8 mouse cellular contexts compared by ENCODE assay signal in genomic region chr15:84412409-84412808, GRCm38 (mm10). TPM values are rescaled to one million over a fixed set of nuclear protein-coding genes. Genes with fewer than 3 reads are reported as not detected.
DNase-seq lines count a peak whose midpoint lies in the region; ATAC-seq and TF ChIP-seq lines count a peak whose summit lies in the region.

No protein-coding gene starts in this region.

- no peak for TF ChIP-seq CTCF in hindbrain, postnatal 0 days (IDR thresholded peaks at IDR 0.05; ENCODE audit: low read depth)
- no peak for TF ChIP-seq CTCF in Patski (IDR thresholded peaks at IDR 0.05)

- in situ Hi-C loops in Patski (cut with MboI; ENCODE audit: low pct_unique_long_range_greater_than_20kb), result no loop called here

- no peak for ATAC-seq in hindbrain, postnatal 0 days
- ATAC-seq in hindbrain, embryonic 12.5 days (ENCODE audit: low FRiP score), result no peak; the same call in 1 of the 2 replicates
- peak; percentile 85 for ATAC-seq in Patski
- ATAC-seq in embryonic facial prominence, embryonic 15.5 days (ENCODE audit: insufficient number of reproducible peaks, low FRiP score, low TSS enrichment, low read depth), result peak; percentile 53; the same call in 1 of the 2 replicates
- ATAC-seq in intestine, embryonic 15.5 days, result peak; percentile 62; the same call in 1 of the 2 replicates
- ATAC-seq in liver, embryonic 12.5 days, result peak; percentile 72
- no peak for ATAC-seq in forebrain, embryonic 12.5 days (ENCODE audit: low FRiP score)

- H3K4me1 ChIP-seq in hindbrain, postnatal 0 days (ENCODE audit: insufficient read depth, low read length), result peaks cover 22% of the 10 kb centered on the region
- H3K4me1 ChIP-seq in hindbrain, embryonic 12.5 days, result peaks cover 47% of the 10 kb centered on the region
- peaks cover 54% of the 10 kb centered on the region for H3K4me1 ChIP-seq in embryonic facial prominence, embryonic 15.5 days
- 0 out of 2 replicates have a peak, but pooled peaks cover 4% of the 10 kb centered on the region for H3K4me1 ChIP-seq in intestine, embryonic 15.5 days (replicated peaks)
- H3K4me1 ChIP-seq in liver, embryonic 12.5 days, result peaks cover 13% of the 10 kb centered on the region
- peaks cover 53% of the 10 kb centered on the region for H3K4me1 ChIP-seq in forebrain, embryonic 12.5 days

- no peaks in the 10 kb centered on the region for H3K9me3 ChIP-seq in hindbrain, postnatal 0 days (ENCODE audit: low read length)
- H3K9me3 ChIP-seq in hindbrain, embryonic 12.5 days (replicated peaks), result no peaks in the 10 kb centered on the region
- no peaks in the 10 kb centered on the region for H3K9me3 ChIP-seq in embryonic facial prominence, embryonic 15.5 days (replicated peaks)
- H3K9me3 ChIP-seq in intestine, embryonic 15.5 days, result no peaks in the 10 kb centered on the region
- no peaks in the 10 kb centered on the region for H3K9me3 ChIP-seq in liver, embryonic 12.5 days (replicated peaks)
- no peaks in the 10 kb centered on the region for H3K9me3 ChIP-seq in forebrain, embryonic 12.5 days

- POLR2A ChIA-PET in Patski (lab: Charles Lee), result interaction anchor here (0.6 kb wide), 1 partner anchor 111 kb away, joined by 5 read pairs; no protein-coding TSS in a partner anchor

- WGBS in hindbrain, postnatal 0 days, result 17% methylated on average over 6 of the region's 6 CpGs
- 15% methylated on average over 6 of the region's 6 CpGs for WGBS in hindbrain, embryonic 12.5 days
- WGBS in embryonic facial prominence, embryonic 15.5 days, result 17% methylated on average over 6 of the region's 6 CpGs
- 19% methylated on average over 6 of the region's 6 CpGs for WGBS in intestine, embryonic 15.5 days
- 20% methylated on average over 6 of the region's 6 CpGs for WGBS in liver, embryonic 12.5 days (ENCODE audit: insufficient replicate concordance)
- 18% methylated on average over 6 of the region's 6 CpGs for WGBS in forebrain, embryonic 12.5 days

- no peak overlapping the region for H3K27ac ChIP-seq in hindbrain, postnatal 0 days
- H3K27ac ChIP-seq in hindbrain, embryonic 12.5 days, result no peak overlapping the region
- H3K27ac ChIP-seq in embryonic facial prominence, embryonic 15.5 days (replicated peaks), result no peak overlapping the region
- no peak overlapping the region for H3K27ac ChIP-seq in intestine, embryonic 15.5 days
- no peak overlapping the region for H3K27ac ChIP-seq in liver, embryonic 12.5 days
- H3K27ac ChIP-seq in forebrain, embryonic 12.5 days, result no peak overlapping the region

- CTCF ChIA-PET in Patski (lab: Charles Lee), result no interaction called here

- no peaks in the 10 kb centered on the region for H3K36me3 ChIP-seq in hindbrain, postnatal 0 days (ENCODE audit: insufficient read depth, low read length)
- H3K36me3 ChIP-seq in hindbrain, embryonic 12.5 days, result no peaks in the 10 kb centered on the region
- H3K36me3 ChIP-seq in embryonic facial prominence, embryonic 15.5 days, result no peaks in the 10 kb centered on the region
- H3K36me3 ChIP-seq in intestine, embryonic 15.5 days, result no peaks in the 10 kb centered on the region
- no peaks in the 10 kb centered on the region for H3K36me3 ChIP-seq in liver, embryonic 12.5 days
- no peaks in the 10 kb centered on the region for H3K36me3 ChIP-seq in forebrain, embryonic 12.5 days (replicated peaks)

- no peaks in the 10 kb centered on the region for H3K27me3 ChIP-seq in hindbrain, postnatal 0 days (ENCODE audit: insufficient read depth, low read length)
- peaks cover 26% of the 10 kb centered on the region for H3K27me3 ChIP-seq in hindbrain, embryonic 12.5 days
- no peaks in the 10 kb centered on the region for H3K27me3 ChIP-seq in Patski
- H3K27me3 ChIP-seq in embryonic facial prominence, embryonic 15.5 days, result no peaks in the 10 kb centered on the region; the same call in 1 of the 2 replicates
- no peaks in the 10 kb centered on the region for H3K27me3 ChIP-seq in intestine, embryonic 15.5 days (replicated peaks)
- peaks cover 11% of the 10 kb centered on the region for H3K27me3 ChIP-seq in liver, embryonic 12.5 days (replicated peaks)
- peaks cover 22% of the 10 kb centered on the region for H3K27me3 ChIP-seq in forebrain, embryonic 12.5 days

- DNase-seq in hindbrain, postnatal 0 days (ENCODE audit: low spot score), result peak; percentile 45
- DNase-seq in Patski (ENCODE audit: low read depth, low spot score), result peak; percentile 76
- peak; percentile 45 for DNase-seq in retina, embryonic 14.5 days (ENCODE audit: low spot score)

- no peak overlapping the region for H3K4me3 ChIP-seq in hindbrain, postnatal 0 days (ENCODE audit: low read length)
- no peak overlapping the region for H3K4me3 ChIP-seq in hindbrain, embryonic 12.5 days
- H3K4me3 ChIP-seq in embryonic facial prominence, embryonic 15.5 days (replicated peaks), result no peak overlapping the region
- no peak overlapping the region for H3K4me3 ChIP-seq in intestine, embryonic 15.5 days (replicated peaks)
- no peak overlapping the region for H3K4me3 ChIP-seq in liver, embryonic 12.5 days
- no peak overlapping the region for H3K4me3 ChIP-seq in forebrain, embryonic 12.5 days (replicated peaks)

- no peak overlapping the region for H3K9ac ChIP-seq in hindbrain, postnatal 0 days (replicated peaks; ENCODE audit: low read length)
- no peak overlapping the region for H3K9ac ChIP-seq in hindbrain, embryonic 12.5 days
- no peak overlapping the region for H3K9ac ChIP-seq in embryonic facial prominence, embryonic 15.5 days
- H3K9ac ChIP-seq in intestine, embryonic 15.5 days, result no peak overlapping the region
- no peak overlapping the region for H3K9ac ChIP-seq in liver, embryonic 12.5 days
- no peak overlapping the region for H3K9ac ChIP-seq in forebrain, embryonic 12.5 days

- H3K4me2 ChIP-seq in hindbrain, postnatal 0 days (ENCODE audit: low read depth, low read length), result no peak overlapping the region
- no peak overlapping the region for H3K4me2 ChIP-seq in hindbrain, embryonic 12.5 days (replicated peaks)
- no peak overlapping the region for H3K4me2 ChIP-seq in embryonic facial prominence, embryonic 15.5 days (replicated peaks)
- H3K4me2 ChIP-seq in intestine, embryonic 15.5 days (replicated peaks), result no peak overlapping the region
- peak overlapping the region; percentile 26; the same call in 1 of the 2 replicates for H3K4me2 ChIP-seq in liver, embryonic 12.5 days
- no peak overlapping the region for H3K4me2 ChIP-seq in forebrain, embryonic 12.5 days

RNA-seq across cellular contexts. Expression of gene Shisal1, which starts 34.5 kb away (rescaled TPM):
- total RNA-seq in hindbrain, postnatal 0 days (2014; rRNA removed), result 46.5 and 51.1 TPM in 2 replicates
- polyA plus RNA-seq in hindbrain, postnatal 0 days (2015; fragmentation: Nextera tagmentation; extraction: Ambion mirVana), result 12.6 and 14.6 TPM in 2 replicates
- 9.4 and 10.8 TPM in 2 replicates for polyA plus RNA-seq in hindbrain, embryonic 12.5 days (2016; fragmentation: Nextera tagmentation; extraction: Ambion mirVana)
- polyA plus RNA-seq in Patski (2021), result 0.01 TPM
- 6.0 and 6.6 TPM in 2 replicates for polyA plus RNA-seq in embryonic facial prominence, embryonic 15.5 days (2015; fragmentation: Nextera tagmentation; extraction: Ambion mirVana)
- polyA plus RNA-seq in intestine, embryonic 15.5 days (2015; fragmentation: Nextera tagmentation; extraction: Ambion mirVana), result 2.2 and 2.3 TPM in 2 replicates
- polyA plus RNA-seq in liver, embryonic 12.5 days (2016; fragmentation: Nextera tagmentation; extraction: Ambion mirVana), result 0.14 and 0.22 TPM in 2 replicates
- polyA plus RNA-seq in forebrain, embryonic 12.5 days (2016; fragmentation: Nextera tagmentation; extraction: Ambion mirVana), result 8.7 and 9.2 TPM in 2 replicates

Comparison
In these comparisons a context has a peak if more than half of its experiments do, and no peak if none do; other contexts are left out.
1. ATAC-seq: peak in Patski (single experiment), embryonic facial prominence, embryonic 15.5 days (single experiment), intestine, embryonic 15.5 days (single experiment) and liver, embryonic 12.5 days (single experiment); none in hindbrain, postnatal 0 days (single experiment), hindbrain, embryonic 12.5 days (single experiment) and forebrain, embryonic 12.5 days (single experiment).
2. Peak in every context shown above with its lines, with median percentiles within 50 percentile points of each other: DNase-seq.